Mouse (Mus musculus) erythroblast, embryonic 14.5 days (primary cell): Measurements from ENCODE around the gene Smarca2.

ENCODE experiments used
- GATA1 ChIP-seq: IDR thresholded peaks from 2 replicates; pipeline ENCODE4 v1.6.1; 2012; ENCODE audit warnings: low read length, inconsistent platforms, mixed read lengths
- TAL1 ChIP-seq: IDR thresholded peaks from 3 replicates; pipeline ENCODE4 v1.6.1; 2012; ENCODE audit warnings: low read length, inconsistent platforms, mixed read lengths

DNA sequence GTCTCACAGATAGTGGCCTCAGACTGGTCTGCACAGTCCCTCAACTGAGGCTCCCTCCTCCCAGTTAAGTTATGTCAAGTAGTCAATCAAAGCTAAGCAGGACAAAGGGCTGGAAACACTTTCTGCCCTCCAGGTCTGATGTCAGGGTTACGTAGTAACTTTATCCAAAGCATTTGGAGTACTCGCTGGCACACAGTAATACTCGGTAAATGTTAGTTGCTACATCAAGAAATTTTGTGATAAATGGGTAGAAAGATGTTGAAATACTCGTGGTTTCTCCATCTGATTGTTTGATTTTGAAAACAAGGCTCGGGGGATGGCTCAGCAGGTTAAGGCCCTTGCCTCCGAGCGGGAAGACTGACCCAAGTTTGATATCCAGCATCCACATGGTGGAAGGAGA is 53.5 kb downstream of the Smarca2 start:
- TF ChIP-seq GATA1 (no peak), TAL1 (no peak)
